Mouse (Mus musculus) left cerebral cortex, postnatal 14 days (tissue): Measurements from ENCODE around the gene Fbxw13. TPM values are rescaled to one million over a fixed set of nuclear protein-coding genes. Genes with fewer than 3 reads are reported as not detected.
A peak's percentile ranks its signal among the peaks of the same experiment; 100 is the strongest.
"Not testable (repeated sequence)": the region's sequence is repeated elsewhere in the genome, so short reads cannot be mapped to it uniquely, and the experiment has no call there.

ENCODE experiments used
- DNase-seq, 2 experiments: peaks; one replicate each; pipeline ENCODE4 v3.0.0; 2021 to 2022; ENCODE audit warnings: low spot score in 2 of 2, mixed read lengths in 1 of 2
- intact Hi-C: fragments of 180-260 bp; cut with DNase I; formaldehyde crosslinking; loops from one replicate; pipeline ENCODE4 v1.15.1; 2025
- long read RNA-seq, 2 experiments: library from polyadenylated mRNA; stranded (forward); transcript quantifications; one replicate each; pipeline ENCODE4 v2.0.0; 2021
- total RNA-seq, 2 experiments: library from RNA; stranded (reverse); gene quantifications; 2 replicates each; pipeline ENCODE4 v1.2.3; 2021

The Fbxw13 gene
- not detected for total RNA-seq
- long read RNA-seq, experiment 1, result 0 reads
- long read RNA-seq, experiment 2, result 0 reads

DNA sequence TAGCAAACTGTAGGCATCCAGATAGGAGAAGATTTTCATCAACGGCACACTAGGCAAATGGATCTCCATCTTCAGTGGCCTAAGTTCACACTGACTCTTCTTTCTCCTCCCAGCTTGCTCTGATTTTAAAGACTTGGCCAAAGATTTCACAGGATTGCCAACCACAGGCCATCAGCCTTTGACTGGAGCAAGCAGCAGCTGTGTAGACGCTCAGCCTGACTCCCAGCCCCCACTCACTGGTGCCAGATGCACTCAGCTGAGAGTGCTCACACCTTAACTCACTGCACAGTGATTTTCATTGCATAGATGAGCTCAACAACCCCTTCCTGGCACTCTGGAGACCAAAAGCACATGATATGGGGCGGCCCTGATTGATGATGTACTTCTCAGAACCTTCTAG is at the start of gene Fbxw13:
Fbxw13 (minus strand) TSS at position 101 of the 400 bp plus-strand sequence.
- DNase-seq, intact Hi-C loops: not testable (repeated sequence)

DNA sequence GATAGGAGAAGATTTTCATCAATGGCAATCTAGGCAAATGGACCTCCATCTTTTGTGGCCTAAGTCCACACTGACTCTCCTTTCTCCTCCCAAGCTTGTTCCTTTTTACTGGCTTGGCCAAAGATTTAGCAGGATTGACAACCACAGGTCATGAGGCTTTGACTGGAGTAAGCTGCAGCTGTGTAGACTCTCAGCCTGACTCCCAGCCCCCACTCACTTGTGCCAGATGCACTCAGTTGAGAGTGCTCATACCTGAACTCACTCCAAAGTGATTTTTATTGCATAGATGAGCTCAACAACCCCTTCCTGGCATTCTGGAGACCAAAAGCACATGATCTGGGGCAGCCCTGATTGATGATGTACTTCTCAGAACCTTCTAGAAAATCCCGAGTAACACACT is 38.9 kb upstream of the Fbxw13 start, which contains the start of gene Fbxw20:
Fbxw20 (minus strand) TSS at position 101 of the 400 bp plus-strand sequence.
- DNase-seq, result no peak
- intact Hi-C loops, result no loop called here

DNA sequence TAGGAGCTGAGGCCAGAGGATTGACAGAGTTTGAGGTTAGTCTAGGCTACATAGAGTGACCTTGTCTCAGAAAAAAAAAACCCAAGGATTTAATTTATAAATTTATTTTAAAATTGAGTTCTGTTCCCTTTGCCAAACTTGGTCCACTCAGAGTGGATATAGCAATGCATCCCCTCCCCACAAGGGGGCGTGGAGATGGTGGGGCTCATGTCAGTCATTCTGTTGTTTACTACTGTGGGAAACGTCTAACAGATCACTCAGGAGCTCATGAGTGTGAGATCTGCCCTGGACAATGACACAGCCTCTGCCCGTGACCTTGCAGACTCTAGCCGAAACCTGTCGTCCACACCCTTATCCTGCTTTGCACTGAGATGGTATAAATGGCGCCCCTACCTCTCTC is 22.7 kb upstream of the Fbxw13 start:
- intact Hi-C loops, result no loop called here
- DNase-seq, result no peak

DNA sequence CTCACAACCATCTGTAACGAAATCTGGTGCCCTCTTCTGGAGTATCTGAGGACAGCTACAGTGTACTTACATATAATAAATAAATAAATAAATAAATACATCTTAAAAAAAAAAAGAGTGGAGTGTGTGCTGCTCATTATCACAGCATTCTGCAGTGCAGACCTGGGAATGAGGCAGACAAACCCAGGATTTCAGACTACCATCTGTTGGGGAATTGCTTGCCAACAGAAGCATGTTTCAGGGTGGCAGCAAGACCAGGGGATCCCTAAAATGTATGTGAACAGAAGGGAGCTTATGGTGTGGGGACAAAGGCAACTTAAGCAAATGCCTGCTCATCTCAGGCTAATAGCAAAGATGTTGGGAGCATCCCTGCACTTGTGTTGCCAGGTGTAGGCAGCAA is 5.6 kb upstream of the Fbxw13 start:
- intact Hi-C loops, result not testable (repeated sequence)
- DNase-seq, result peak in 1 of 2 experiments; percentile 8

DNA sequence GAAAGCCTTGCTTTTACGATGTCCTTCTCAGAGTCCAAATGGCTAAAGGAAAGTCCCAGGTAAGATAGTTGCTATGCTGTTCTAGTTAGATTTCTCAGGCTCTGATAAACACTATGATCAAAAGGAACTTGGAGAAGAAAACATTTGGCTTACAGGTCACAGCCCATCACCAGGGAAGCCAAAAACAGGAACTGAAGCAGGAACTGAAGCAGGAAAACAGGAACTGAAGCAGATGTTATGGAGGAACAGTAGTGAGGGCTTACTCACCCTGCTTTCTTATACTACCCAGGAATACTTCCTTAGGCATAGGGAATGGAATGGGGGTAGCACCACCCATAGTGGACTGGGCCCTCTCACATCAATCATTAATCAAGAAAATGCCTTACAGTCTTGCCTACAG is 4.6 kb upstream of the Fbxw13 start:
- intact Hi-C loops, result no loop called here
- DNase-seq, result no peak

DNA sequence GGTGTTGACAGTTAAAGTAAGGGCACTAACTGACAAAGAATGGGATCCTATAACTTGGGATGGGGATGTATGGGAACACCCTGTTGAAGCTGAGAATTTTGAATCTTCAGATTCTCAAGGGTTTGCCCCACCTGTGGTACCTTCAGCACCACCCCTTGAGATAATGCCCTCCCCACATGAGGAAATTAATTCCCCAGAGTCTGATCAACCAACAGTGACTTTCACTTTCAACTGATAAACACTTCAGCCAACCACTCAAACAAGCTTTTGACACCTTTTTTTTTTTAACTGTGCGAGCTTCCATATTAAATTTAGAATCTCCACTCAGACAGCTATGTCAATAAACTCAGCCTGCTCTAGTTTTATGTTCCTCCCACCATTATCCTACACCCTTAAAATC is 3.6 kb upstream of the Fbxw13 start:
- peak in 1 of 2 experiments; percentile 1 for DNase-seq
- intact Hi-C loops, result no loop called here

DNA sequence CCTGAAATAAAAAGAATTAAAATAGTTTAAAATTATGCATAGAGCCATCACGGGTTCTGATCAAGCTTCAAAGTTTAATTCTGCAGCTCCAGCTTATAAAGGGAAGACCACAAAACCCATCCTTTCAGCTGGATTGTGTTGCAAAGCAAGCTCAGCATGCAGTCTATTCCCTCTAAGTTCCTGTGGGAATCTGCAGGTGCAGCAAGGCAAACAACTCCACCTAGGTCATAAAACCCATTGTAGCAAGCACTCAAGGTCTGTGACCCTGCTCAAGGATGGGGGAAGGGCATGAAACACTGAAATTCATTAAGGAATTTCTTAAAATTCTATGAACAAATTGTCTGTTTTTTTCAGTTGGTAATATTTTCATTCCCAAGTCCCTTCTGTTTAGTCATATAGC is 18.6 kb downstream of the Fbxw13 start:
- intact Hi-C loops, result no loop called here
- DNase-seq, result no peak

DNA sequence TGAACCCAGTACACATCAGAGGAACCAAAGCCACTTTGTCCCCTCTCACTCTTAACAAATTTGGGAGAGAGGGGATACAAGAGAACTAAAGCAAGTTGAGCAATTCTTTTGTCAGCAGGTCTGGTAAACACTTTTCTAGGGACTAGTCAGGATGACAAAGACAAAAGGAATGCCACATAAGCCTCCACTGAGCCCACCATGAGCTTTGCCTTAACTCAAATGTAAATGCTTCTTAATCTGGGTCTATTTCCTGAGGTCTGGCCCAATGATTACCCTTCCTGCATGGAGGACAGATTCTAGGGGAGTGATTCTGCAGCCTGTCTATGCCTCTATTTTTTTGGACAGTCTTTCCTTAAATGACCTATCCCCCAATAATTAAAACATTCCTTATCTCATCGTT is 19.5 kb downstream of the Fbxw13 start:
- intact Hi-C loops, result no loop called here
- DNase-seq, result no peak

DNA sequence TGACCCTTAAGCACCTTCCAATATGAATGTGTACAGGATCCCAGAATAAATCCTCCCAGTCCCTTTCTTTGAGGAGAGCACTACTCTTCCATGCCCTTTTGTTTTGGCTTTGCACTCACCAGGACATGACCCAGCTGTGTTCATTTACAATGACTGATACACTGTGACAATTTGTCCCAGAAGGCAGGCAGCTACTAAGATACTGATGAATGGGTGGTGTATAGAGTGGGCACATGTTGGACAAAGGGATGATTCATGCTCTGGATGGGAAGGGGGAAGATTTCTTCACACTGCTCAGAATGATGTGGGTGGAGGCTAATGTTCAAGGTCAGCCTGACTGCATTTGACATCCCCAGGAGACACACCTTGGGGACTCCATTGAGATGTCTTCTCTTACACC is 28.5 kb downstream of the Fbxw13 start:
- intact Hi-C loops, result no loop called here
- DNase-seq, result no peak

DNA sequence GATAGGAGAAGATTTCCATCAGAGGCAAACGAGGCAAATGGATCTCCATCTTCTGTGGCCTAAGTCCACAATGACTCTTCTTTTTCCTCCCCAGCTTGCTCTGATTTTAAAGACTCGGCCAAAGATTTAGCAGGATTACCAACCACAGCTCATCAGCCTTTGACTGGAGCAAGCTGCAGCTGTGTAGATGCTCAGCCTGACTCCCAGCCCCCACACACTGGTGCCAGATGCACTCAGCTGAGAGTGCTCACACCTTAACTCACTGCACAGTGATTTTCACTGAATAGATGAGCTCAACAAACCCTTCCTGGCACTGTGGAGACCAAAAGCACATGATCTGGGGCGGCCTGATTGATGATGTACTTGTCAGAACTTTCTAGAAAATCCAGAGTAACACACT is 33.8 kb downstream of the Fbxw13 start, which contains the start of gene Fbxw21:
Fbxw21 (minus strand) TSS at position 101 of the 400 bp plus-strand sequence.
- DNase-seq, result no peak
- intact Hi-C loops, result no loop called here

DNA sequence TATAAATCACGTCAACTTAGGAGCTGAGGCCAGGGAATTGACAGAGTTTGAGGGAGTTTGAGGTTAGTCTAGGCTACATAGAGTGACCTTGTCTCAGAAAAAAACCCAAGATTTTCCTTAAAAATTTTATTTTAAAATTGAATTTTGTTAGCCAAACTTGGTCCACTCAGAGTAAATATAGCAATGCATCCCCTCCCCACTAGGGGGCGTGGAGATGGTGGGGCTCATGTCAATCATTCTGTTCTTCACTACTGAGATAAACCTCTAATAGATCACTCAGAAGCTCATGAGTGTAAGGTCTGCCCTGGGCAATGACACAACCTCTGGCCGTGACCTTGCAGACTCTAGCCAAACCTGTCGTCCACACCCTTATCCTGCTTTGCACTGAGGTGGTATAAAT is 55.4 kb downstream of the Fbxw13 start:
- intact Hi-C loops, DNase-seq: not testable (repeated sequence)

DNA sequence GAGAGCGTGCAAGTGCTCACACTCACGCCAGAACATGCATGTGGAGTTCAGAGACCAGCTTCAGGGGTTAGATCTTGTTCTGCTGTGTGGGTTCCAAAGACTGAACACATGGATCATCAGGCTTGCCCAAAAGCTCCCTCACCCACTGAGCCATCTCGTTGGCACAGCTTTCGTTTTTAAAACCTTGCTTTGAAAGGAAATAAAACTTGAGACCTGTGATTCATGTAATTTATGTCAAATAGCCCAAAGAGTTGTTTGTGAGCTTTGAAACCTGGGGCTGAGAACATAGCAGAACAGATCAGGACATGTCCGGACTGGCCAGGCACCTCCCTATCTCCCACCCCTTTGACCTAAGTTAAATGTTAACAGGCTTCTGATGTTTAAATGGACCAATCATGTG is 65.7 kb downstream of the Fbxw13 start:
- no peak for DNase-seq
- intact Hi-C loops, result no loop called here

Other genes starting within 250 kb of the Fbxw13 start
- 1 to 10 TPM; 3.6 to 4.2 TPM for gene Col7a1, start 242.4 kb downstream of the Fbxw13 start, total RNA-seq
- gene Ucn2, start 210.0 kb downstream of the Fbxw13 start, total RNA-seq, result not detected
- 10 to 100 TPM; 15.9 to 16.7 TPM for gene Pfkfb4, start 204.2 kb downstream of the Fbxw13 start, total RNA-seq
- gene Shisa5, start 157.4 kb downstream of the Fbxw13 start, total RNA-seq, result 10 to 100 TPM; 68.2 to 72.6 TPM
- gene Trex1, start 136.2 kb downstream of the Fbxw13 start, total RNA-seq, result 10 to 100 TPM; 12.0 TPM
- gene Atrip, start 121.9 kb downstream of the Fbxw13 start, total RNA-seq, result 10 to 100 TPM; 28.1 to 29.0 TPM
- gene Ccdc51, start 113.5 kb downstream of the Fbxw13 start, total RNA-seq, result 1 to 10 TPM; 5.9 to 8.4 TPM
- 100 to 1,000 TPM; 368 to 387 TPM for gene Tma7, start 113.4 kb downstream of the Fbxw13 start, total RNA-seq
- gene Plxnb1, start 100.6 kb downstream of the Fbxw13 start, total RNA-seq, result 10 to 100 TPM; 67.2 to 69.8 TPM
- not detected for gene Fbxw21, start 33.9 kb downstream of the Fbxw13 start, total RNA-seq
- gene Fbxw20, start 38.8 kb upstream of the Fbxw13 start, total RNA-seq, result not detected
- gene Fbxw14, start 91.7 kb upstream of the Fbxw13 start, total RNA-seq, result not detected
- gene Fbxw28, start 143.7 kb upstream of the Fbxw13 start, total RNA-seq, result not detected
- gene Fbxw22, start 208.3 kb upstream of the Fbxw13 start, total RNA-seq, result not detected